Mouse (Mus musculus) embryonic facial prominence, embryonic 11.5 days (tissue): ENCODE data around the gene Skap1. TPM values are rescaled to one million over a fixed set of nuclear protein-coding genes. Genes with fewer than 3 reads are reported as not detected.

Experiments used
- ATAC-seq: fragments of 200-750 bp; cut with Nextera tagmentation; replicated peaks from 2 replicates; pipeline ENCODE4 v1.8.0; 2017; ENCODE audit warnings: low read depth; ENCODE audit not compliant: insufficient number of reproducible peaks, low FRiP score, low TSS enrichment
- DNase-seq: peaks from one replicate; pipeline ENCODE4 v3.0.0-alpha.2; 2015; ENCODE audit warnings: low spot score
- H3K27ac ChIP-seq: fragments of 300-500 bp; sonication (generic); replicated peaks from 2 replicates; pipeline ENCODE4 v1.5.1; 2014; ENCODE audit warnings: mild to moderate bottlenecking, low read depth, low read length, control low read depth
- H3K27me3 ChIP-seq: fragments of 300-500 bp; sonication (generic); 2 replicates; pipeline ENCODE4 v1.6.1; 2014; ENCODE audit warnings: mild to moderate bottlenecking, low read length, moderate library complexity, mixed read lengths; ENCODE audit not compliant: control insufficient read depth, insufficient read depth
- H3K36me3 ChIP-seq: fragments of 300-500 bp; sonication (generic); replicated peaks from 2 replicates; pipeline ENCODE4 v1.6.1; 2014; ENCODE audit warnings: low read depth, mild to moderate bottlenecking, low read length, moderate library complexity, mixed read lengths; ENCODE audit not compliant: control insufficient read depth, insufficient read depth
- H3K4me1 ChIP-seq: fragments of 300-500 bp; sonication (generic); 2 replicates; pipeline ENCODE4 v1.6.1; 2014; ENCODE audit warnings: low read length, mixed read lengths; ENCODE audit not compliant: control insufficient read depth, insufficient read depth
- H3K4me2 ChIP-seq: fragments of 300-500 bp; sonication (generic); 2 replicates; pipeline ENCODE4 v1.6.1; 2014; ENCODE audit warnings: low read depth, mild to moderate bottlenecking, control low read depth, low read length, moderate library complexity
- H3K4me3 ChIP-seq: fragments of 300-500 bp; sonication (generic); 2 replicates; pipeline ENCODE4 v1.5.1; 2014; ENCODE audit warnings: low read depth, low read length, control low read depth
- H3K9ac ChIP-seq: fragments of 300-500 bp; sonication (generic); replicated peaks from 2 replicates; pipeline ENCODE4 v1.6.1; 2014; ENCODE audit warnings: mild to moderate bottlenecking, control low read depth, low read length
- H3K9me3 ChIP-seq: fragments of 300-500 bp; sonication (generic); replicated peaks from 2 replicates; pipeline ENCODE4 v1.6.1; 2016; ENCODE audit warnings: mild to moderate bottlenecking, low read length, inconsistent platforms, mixed read lengths; ENCODE audit not compliant: control insufficient read depth
- WGBS: fragments of 180-500 bp; shearing (Covaris S2); extraction: QIAGEN DNeasy Blood & Tissue Kit; methylation state at CpG from one replicate; pipeline ENCODE4 v1.1.7; 2014; 5-methylcytosine and 5-hydroxymethylcytosine counted together
- polyA plus RNA-seq: library from polyadenylated mRNA; unstranded; fragments of >200 nt; fragmentation: Nextera tagmentation; extraction: Ambion mirVana; gene quantifications from 2 replicates; pipeline ENCODE4 v1.2.1, GENCODE M21; 2014

Skap1 gene
- polyA plus RNA-seq, 1 experiment from 2014 or later = 0.43 TPM

DNA sequence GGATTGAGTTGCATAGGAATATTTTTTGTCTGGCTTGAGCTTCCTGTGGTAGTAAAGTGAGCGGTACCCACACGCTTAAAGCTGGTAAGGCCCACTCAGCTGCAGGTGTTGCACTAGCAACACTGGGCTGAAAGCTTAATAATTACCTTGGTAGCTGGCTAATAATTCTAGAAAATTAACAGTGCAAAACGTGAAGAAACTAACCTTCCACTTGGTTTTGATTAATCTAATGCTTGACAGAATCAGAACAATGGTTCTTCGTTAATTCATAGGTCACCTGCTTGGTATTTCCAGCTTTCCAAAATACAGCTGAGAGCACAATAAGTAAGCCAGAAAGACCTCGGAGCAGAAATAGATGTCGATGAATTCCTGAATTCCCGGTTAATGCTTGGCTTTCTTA lies 78.2 kb downstream of the Skap1 start:
- no peak for DNase-seq

DNA sequence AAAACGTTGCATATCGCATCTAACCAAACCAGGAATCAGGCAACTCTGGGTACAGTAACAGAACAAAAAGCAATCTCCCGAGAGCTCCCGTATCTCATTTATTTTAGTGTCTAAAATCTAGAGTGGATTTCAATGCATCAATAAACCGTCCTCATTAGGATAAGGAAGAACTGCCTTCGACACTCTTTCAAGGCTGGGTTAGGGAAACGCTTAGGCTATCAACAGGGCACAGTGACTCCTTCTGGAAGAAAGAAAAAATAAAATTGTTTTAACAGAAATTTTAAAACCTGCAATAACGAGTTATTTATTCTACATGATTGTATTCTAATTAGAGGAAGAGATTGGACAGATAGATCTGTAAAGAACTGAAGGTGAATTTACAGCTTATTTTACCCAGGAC lies 82.0 kb downstream of the Skap1 start:
- no peak for ATAC-seq
- no peak overlapping the region for H3K4me3 ChIP-seq
- H3K27ac ChIP-seq = no peak overlapping the region
- H3K36me3 ChIP-seq = no peaks in the 10 kb centered on the region
- WGBS = 79% methylated on average over 8 of the region's 8 CpGs
- no peaks in the 10 kb centered on the region for H3K9me3 ChIP-seq
- DNase-seq = no peak
- no peak overlapping the region for H3K9ac ChIP-seq
- H3K27me3 ChIP-seq = no peaks in the 10 kb centered on the region
- H3K4me2 ChIP-seq = no peak overlapping the region
- H3K4me1 ChIP-seq = no peaks in the 10 kb centered on the region

More for the DNA sequence above, 78.2 kb downstream of the Skap1 start:
- no peak overlapping the region for H3K4me2 ChIP-seq
- no peak overlapping the region for H3K9ac ChIP-seq
- 87% methylated on average over 7 of the region's 7 CpGs for WGBS
- no peak overlapping the region for H3K4me3 ChIP-seq
- H3K9me3 ChIP-seq = no peaks in the 10 kb centered on the region
- H3K27ac ChIP-seq = no peak overlapping the region
- ATAC-seq = no peak
- no peaks in the 10 kb centered on the region for H3K27me3 ChIP-seq
- H3K4me1 ChIP-seq = no peaks in the 10 kb centered on the region
- H3K36me3 ChIP-seq = no peaks in the 10 kb centered on the region

DNA sequence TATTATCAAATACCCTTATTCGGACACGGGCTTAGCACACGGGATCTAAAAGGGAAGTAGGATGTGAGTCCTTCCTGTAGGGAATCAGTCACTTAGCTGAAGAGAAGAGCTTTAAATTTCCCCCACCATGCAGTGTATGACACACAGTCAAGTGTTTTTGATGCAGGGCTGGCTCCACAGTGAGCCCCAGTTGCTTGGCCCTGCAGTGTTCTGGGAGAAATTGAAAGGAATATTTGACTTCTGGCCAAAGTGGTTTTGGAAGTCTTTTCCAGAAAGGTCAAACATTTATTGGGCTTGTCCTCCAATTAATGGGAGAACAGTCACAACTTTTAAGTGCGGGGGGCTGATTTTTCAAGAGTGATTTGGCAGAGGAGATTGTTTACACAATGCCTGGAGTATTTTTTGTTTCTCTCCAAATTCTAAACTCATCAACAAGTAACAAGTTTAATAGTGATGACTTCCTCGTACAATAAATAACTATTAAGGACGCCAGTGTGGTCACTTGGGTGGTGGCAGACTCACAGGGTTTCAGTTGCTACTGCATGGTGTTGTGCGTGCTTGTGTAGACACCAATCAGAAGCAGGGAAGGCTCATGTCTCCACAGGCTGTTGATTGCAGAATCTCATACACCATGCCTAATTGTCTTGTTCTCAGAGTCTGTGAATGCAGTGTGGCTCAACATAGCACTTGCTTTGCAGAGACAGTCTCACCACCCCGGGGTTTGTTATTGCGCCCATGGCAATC lies 86.7 kb downstream of the Skap1 start:
- DNase-seq (no peak), ATAC-seq (no peak)
- Histone ChIP-seq H3K27ac (no peak overlapping the region), H3K4me3 (no peak overlapping the region), H3K27me3 (peaks cover 7% of the 10 kb centered on the region; the same call in 1 of the 2 replicates), H3K4me1 (no peaks in the 10 kb centered on the region), H3K9me3 (no peaks in the 10 kb centered on the region), H3K36me3 (no peaks in the 10 kb centered on the region), H3K4me2 (no peak overlapping the region), H3K9ac (no peak overlapping the region)
- 82% methylated on average over 9 of the region's 9 CpGs for whole genome bisulfite sequencing

DNA sequence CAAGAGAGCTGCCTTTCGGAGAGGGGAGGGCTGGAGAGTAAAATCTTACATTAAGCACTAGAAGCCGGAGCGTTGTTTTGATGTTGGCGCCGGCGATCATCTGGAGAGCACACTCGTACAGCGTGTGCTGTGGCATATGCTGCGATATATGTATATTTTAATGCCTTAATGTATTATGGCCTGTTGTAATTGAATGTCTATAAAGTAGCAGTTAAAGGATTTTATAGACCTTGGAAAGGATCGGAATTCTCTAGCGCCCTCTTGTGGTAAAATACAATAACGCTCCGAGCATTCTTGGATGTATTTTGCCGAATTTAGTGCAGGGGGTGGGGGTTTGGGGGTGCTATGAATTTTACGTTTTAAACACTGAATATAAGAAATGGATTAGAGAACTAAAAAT lies 88.7 kb downstream of the Skap1 start:
- H3K4me1 ChIP-seq = no peaks in the 10 kb centered on the region
- WGBS = 19% methylated on average over 15 of the region's 15 CpGs
- peaks cover 7% of the 10 kb centered on the region; the same call in 1 of the 2 replicates for H3K27me3 ChIP-seq
- H3K9ac ChIP-seq = no peak overlapping the region
- no peak overlapping the region for H3K27ac ChIP-seq
- no peak overlapping the region for H3K4me3 ChIP-seq
- DNase-seq = peak; percentile 83
- no peaks in the 10 kb centered on the region for H3K36me3 ChIP-seq
- H3K9me3 ChIP-seq = no peaks in the 10 kb centered on the region
- H3K4me2 ChIP-seq = no peak overlapping the region
- ATAC-seq = no peak

DNA sequence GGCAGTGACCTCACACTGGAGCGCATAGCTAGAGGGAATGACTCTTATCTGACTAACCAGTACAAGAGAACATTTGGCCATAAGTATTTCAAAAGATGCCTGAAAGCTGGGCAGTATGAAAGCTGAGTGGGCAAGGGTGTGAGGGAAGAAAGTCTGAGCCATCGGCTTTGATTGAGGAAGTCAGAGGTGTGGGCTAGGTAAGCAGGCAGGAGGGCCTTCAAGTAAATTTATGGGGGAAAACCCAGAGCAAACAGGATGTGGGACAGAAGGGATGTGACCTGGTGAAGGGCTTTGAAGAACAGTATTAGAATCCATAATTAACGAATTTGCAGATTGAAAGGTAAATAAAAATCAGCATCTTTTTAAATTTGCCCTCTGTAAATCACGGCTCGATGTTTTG lies 95.8 kb downstream of the Skap1 start:
- H3K27ac ChIP-seq = no peak overlapping the region
- WGBS = 79% methylated on average over 5 of the region's 5 CpGs
- H3K4me1 ChIP-seq = no peaks in the 10 kb centered on the region
- no peaks in the 10 kb centered on the region for H3K36me3 ChIP-seq
- ATAC-seq (no peak), DNase-seq (no peak)
- H3K9me3 ChIP-seq = no peaks in the 10 kb centered on the region
- no peak overlapping the region for H3K9ac ChIP-seq
- no peak overlapping the region for H3K4me2 ChIP-seq
- no peak overlapping the region for H3K4me3 ChIP-seq
- H3K27me3 ChIP-seq = peaks cover 3% of the 10 kb centered on the region; the same call in 1 of the 2 replicates

DNA sequence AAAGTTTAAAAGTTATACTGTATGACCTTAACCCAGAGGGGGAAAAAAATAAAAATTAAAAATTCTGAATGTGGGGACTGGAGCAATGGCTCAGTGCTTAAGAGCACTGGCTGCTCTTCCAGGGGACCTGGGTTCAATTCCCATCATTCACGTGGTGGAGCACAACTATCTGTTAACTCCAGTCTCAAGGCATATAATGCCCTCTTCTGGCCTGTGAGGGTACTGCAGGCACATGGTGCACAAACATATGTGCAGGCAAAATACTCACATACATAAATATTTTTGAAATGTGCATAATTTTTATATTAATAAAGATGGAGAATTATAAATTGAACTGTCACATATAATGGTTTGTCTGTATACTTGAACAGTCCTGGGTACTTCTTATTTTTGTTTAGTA lies 99.7 kb downstream of the Skap1 start:
- Histone ChIP-seq H3K27me3 (no peaks in the 10 kb centered on the region), H3K9me3 (no peaks in the 10 kb centered on the region), H3K4me3 (no peak overlapping the region), H3K27ac (no peak overlapping the region), H3K36me3 (no peaks in the 10 kb centered on the region), H3K4me1 (no peaks in the 10 kb centered on the region), H3K4me2 (no peak overlapping the region), H3K9ac (no peak overlapping the region)
- ATAC-seq (no peak), DNase-seq (no peak)
- 66% methylated on average over 1 of the region's 1 CpGs for WGBS

DNA sequence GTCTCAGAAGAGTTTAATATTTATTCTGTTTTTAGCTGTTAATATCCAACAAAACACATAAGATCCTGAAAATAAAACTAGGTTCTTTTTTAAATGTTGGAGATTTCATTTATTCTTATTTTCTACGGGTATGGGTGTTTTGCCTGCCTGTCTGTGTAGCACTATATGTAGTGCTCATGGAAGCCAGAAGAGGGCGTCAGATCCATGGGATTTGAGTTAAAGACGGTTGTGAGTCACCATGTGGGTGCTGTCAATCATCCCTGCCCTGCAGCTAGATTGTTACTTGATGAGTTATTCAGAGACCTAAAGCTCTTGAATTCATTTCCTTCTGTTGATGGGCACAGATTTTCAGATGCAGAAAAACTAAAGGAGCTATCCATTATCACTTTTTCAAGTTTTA lies 108.1 kb downstream of the Skap1 start:
- Histone ChIP-seq H3K4me3 (no peak overlapping the region), H3K27me3 (no peaks in the 10 kb centered on the region), H3K4me1 (no peaks in the 10 kb centered on the region), H3K4me2 (no peak overlapping the region), H3K9ac (no peak overlapping the region), H3K27ac (no peak overlapping the region), H3K36me3 (no peaks in the 10 kb centered on the region), H3K9me3 (no peaks in the 10 kb centered on the region)
- DNase-seq = no peak
- no peak for ATAC-seq
- WGBS = 32% methylated on average over 3 of the region's 3 CpGs

DNA sequence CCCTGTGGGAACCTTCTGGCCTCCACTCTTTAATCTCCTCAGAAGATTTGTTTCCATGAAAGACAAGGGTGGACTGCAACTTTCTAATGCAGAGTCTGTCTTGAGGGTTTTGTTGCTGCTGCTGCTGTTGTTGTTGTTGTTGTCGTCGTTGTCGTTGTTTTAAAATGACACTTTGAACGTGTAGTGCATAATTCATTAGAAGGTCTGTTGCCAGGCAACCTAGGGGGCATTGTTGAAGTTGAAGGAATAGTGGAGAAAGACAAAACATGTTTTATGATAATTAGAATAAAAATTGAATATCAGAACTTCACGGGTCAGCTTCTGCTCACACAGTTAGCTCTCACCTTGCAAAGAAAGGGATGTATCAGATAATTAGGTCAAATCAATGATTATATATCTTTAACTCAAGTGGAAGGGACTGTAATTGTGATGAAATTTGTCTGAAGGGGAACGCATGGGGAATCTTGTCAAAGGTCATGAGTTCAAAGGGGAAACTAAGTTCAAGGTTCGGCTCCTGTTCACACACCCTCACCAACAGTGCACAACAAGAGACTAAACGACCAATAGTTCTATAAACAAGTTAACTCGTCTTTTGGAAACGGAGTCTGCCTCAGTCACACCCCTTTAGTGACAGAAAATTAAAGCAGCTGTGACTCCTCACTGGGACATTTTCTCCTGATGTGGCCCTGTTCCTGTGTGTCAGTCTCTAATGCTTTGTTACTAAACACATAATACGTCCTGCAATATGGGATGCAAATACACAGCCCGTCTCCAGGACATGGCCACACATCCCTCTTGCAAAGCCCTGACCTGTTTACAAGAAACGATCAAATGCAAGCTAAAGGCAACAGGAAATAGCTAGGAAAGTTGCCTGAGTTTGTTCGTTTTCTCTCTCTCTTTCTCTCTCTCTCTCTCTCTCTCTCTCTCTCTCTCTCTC lies 112.4 kb downstream of the Skap1 start:
- ATAC-seq (no peak), DNase-seq (no peak)
- Histone ChIP-seq H3K4me1 (no peaks in the 10 kb centered on the region), H3K9ac (no peak overlapping the region), H3K4me2 (no peak overlapping the region), H3K4me3 (no peak overlapping the region), H3K9me3 (no peaks in the 10 kb centered on the region), H3K27ac (no peak overlapping the region), H3K27me3 (no peaks in the 10 kb centered on the region), H3K36me3 (no peaks in the 10 kb centered on the region)
- WGBS = 55% methylated on average over 14 of the region's 14 CpGs
